Mouse (Mus musculus) kidney, adult 18-20 months (tissue): ENCODE data around the gene Mtf1.

Experiments used
- DNase-seq: peaks from one replicate; pipeline ENCODE4 v3.0.0; 2021

Gene Mtf1

DNA sequence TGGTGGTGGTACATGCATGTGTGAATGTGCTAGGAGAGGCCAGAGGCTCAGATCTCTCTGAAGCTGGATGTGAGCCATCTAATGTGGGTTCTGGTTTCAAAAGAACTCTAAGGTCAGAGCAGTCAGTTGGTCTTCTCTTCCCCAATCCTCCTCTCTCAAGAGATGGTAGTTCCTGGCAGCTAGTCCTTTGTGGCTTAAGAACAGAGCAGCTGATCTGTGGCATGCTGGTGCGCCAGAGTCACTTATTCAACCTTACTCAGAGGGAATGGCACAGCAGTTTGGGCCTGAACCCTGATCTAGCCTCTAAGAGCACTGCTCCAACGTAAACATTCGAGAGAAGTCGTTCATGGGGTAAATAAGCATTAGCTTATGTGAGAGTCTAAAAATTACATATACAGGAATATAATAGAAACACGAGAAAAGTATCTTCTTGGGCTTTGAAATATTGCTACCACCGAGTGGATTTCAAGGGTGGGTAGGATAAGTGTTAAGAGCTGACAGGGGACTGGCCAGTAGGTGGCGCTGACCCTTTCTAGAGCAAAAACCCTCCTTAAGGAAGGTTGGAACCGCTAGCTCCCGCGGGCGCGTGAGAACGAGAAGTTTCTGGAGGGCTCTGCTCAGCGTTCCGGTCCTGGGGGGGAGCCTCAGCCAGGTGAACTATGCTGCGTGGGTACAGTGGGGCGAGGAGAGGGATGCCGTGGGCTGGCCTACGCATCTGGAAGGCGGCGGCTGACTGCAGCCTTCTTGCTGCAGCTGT is at the start of gene Mtf1:
Gene Mtf1 (plus strand): TSS at position 553 of the 757 bp plus-strand sequence.
- DNase-seq = peak; percentile 89

DNA sequence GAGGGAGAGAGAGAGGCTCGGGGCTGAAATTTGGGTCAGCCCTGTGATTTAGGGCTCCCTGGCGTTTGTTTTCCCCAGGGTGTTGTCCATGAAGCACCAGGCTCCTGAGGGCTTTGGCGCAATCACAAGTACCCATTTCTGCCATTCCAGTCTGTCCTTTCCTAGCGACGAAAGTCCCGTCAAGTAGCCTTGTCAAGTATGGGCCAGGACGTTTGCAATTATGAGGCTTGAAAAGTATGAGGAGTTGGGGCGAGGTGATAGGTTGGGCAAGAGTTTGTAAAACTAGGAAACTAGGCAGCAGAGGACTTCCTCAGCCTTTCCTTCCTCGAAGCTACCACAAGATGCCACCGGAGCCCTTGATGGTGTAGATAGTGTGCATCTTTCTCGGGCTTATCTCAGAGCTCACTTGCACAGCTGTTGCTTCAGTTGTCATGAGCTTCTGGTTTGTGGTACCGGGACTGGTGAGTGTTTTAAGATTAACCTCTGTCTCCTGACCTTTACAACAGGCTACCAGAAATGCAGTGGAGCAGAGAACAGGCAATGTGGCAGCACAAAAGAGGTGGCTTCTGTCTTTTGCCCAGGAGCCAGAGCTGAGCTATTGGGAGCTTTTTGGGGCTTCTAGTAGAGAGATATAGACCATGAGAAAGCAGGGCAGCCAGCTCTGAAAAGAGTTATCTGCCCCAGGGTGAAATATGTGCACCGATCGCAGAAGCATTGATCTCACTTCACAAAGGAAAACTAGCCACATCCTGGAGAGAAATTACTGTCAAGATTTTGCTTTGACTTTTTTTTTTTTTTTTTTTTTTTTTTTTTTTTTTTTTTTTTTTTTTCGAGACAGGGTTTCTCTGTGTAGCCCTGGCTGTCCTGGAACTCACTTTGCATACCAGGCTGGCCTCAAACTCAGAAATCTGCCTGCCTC is 49.4 kb upstream of the Mtf1 start:
- DNase-seq = peak; percentile 55

- DNase-seq = no peak
Measured at GRCm38 (mm10) chr4:124755526-124755925, 46.4 kb upstream of the Mtf1 start.

DNA sequence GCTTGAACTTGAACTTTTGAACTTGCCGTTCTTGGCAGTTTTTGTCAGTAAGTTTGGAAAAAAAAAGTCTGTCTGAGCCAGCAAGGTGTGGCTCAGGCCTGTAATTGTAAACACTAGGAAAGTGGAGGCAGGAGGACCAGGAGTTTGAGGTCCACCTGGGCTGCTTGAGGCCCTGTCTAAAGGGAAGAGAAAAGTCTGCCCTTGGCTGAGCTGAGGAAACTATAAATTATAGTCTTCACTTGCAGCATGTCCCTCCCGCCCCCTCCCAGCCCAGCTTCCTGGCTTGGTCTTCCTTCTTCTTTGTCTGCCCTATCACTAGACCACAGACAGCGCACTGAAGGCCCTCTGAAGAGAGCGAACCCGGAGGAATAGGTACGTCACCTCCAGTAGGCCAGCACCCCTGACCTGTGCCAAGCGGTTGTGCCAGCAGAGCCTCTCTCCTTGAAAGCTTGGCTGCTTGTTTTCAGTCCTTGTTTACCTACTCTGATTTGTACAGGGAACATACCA is 42.5 kb upstream of the Mtf1 start:
- DNase-seq = peak; percentile 36

DNA sequence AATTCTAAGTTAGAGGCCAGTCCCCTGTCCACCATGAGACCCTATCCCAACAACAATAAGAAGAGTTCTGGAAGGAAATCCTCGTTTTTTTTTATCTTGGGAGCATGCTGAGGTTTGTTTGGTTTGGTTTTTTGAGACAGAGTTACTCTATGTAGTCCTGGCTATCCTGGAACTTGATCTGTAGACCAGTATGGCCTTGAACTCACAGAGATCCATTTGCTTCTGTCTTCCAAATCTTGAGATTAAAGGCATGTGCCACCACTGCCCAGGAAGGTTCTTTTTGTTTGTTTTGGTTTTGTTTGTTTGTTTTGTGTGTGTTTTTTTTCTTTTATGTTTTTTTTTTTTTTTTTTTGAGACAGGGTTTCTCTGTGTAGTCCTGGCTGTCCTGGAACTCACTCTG is 40.7 kb upstream of the Mtf1 start:
- no peak for DNase-seq

DNA sequence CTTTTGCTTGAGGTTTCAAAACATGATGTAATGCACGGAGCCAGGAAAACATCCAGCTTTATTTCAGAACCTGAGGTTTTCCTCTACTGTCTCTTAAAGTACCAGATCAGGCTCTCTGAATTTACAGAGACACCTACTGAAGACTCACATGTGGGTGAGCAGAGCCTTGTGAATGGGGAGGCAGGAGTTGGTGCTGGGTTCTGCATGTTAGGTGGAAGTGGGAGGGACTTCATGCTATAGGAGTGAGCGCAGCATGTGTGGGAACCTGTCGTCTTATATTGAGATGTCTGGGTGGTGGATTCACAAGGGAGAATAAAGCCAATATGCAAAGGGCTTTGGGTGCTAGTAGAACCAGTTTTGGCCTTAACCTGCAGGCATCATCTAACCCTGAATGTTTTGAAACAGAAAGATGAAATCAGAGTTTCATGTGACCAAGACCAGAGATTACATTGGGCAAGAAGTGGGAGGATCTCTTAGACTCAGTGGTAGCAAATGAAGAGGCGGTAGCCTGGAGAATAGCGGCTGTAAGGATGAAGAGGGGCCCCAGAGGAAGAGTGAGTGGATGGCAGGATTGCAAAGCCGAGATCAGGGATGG is 38.9 kb upstream of the Mtf1 start:
- DNase-seq = no peak

DNA sequence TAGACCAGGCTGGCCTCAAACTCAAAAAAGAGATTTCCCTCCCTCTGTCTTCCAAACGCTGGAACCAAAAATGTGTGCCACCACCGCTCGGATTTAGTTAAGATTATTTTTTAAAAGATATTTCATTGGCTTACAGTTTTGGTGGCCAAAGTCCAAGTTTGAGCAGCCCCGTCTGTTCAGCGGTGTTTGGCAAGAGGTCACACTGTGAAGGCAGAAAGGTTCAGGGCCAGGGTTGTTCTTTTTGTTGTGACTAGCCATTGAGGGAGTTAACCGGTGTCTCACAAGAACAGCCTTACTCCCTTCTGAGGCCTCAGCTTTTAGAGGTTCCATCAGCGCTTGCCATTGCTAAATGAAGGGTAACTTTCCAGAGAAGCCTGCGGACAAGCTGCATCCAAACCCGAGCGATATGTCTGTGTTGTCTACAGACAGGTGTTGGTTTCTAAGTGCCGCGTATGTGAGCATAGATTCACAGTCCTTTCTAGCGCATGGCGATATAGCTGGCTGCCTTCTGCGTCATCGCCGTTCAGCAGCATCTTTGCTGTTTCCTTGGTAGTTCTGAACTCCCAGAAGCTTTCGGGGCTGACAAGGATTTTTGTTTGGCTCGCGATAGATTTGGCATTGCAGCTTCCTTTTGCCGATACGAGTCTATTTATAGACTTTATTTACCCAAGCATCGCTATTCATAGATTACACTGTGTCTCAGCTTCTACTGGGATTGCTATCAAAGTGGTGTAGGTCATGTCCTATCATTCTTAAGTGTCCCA is 35.9 kb upstream of the Mtf1 start:
- DNase-seq = no peak

GRCm38 (mm10) chr4:124766566-124766940 is 35.4 kb upstream of the Mtf1 start:
- DNase-seq = no peak

DNA sequence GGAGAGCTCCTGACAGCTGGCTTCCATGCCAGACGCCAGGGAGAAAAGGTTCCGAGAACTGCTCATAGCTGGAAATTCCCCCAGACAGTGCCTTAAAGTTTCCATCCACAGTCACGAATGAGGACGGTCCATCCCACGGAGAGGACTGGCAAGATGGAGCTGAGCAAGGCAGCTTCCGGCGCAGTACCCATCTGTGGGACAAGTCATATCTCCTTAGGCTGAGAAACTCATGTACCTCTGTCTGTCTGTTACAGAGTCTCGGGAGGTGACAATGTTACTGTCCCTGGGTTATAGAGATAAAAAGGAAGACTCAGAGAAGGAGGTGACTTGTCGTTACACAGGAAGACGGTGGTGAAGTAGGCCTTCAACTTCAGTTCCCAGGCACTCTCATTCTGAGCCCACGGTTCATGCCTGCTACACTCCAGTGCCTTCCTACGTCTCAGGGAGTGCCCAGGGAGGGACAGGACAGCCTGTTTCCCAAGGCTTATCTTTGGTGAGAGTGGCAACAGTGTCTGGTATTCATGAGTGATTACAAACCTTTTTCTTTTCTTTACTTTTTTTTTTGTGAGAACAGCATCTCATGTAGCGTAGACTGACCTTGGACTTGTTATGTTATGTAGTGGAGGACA is 32.8 kb upstream of the Mtf1 start:
- no peak for DNase-seq

DNA sequence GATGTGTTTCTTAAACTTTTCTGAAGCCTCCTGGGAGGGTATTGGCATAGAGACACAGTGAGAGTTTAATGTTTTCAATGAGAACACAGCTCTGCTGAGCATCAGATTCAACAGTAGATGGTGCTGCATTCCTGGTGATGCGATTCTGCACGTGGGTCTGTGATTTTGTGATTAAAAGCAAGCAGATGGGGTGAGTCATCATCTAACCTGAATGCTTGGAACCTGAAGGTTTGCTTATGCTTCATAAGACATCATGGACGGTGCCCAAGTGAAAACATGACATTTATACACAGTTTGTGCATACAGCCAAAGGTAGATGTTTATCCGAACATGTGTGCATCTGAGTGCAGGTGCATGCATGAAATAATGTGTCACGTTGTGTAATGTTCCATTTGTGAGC is 31.3 kb upstream of the Mtf1 start:
- no peak for DNase-seq

DNA sequence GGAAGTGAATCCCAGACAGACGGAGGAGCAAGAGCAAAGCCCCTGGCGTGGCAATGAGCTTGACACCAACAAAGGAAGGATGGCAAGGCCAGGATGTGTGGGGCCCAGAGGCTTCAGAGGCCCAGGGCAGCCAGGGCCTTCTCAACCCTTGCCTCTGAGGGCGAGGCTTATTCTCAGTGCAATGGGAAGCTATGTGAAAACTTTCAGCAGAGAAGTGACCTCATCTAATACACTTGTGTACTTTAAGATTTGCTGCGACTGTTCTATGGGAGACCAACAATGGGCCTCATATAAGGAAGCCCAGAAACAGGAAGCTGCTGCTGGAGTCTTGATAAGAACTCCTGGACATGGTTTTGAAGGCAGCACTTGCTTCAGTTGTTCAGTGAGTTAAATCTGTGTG is 29.8 kb upstream of the Mtf1 start:
- DNase-seq = no peak

GRCm38 (mm10) chr4:124773449-124773848 is 28.5 kb upstream of the Mtf1 start:
- no peak for DNase-seq

DNA sequence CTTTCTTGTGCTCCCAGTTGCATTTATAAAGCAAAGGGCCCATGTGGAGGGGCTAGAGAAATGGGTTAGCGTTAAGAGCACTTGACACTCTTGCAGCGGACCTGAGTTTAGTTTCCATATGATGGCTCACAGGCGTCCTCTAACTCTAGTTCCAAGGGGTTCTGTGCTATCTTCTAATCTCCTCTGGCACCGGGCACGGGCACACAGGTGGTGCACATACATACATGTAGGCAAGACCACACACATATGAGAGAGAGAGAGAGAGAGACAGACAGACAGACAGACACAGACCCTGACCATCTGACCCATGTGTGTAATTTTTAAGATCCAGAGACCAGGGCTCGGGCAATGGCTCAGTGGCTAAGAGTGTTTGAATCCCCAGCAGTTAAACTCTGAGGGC is 27.9 kb upstream of the Mtf1 start:
- DNase-seq = no peak

DNA sequence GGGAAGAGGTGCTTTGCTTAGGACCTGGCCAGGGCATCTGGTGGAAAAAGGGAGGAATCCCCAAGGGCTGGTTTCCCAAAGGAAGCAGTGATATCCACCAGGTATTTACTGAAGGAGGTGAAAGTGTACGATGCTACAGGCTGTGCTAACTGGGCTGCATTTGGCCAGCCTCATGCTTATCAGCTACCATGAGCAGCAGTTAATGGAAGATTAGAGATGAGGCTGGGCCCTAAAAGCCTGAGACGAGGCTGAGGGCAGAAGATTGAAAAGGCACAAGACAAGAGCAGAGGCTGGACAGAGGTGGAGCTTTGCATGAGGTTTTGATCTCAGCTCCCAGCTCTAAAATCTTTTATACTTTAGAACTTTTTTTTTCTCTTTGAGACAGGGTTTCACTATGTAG is 27.5 kb upstream of the Mtf1 start:
- no peak for DNase-seq

- no peak for DNase-seq
Measured at GRCm38 (mm10) chr4:124781361-124781760, 20.5 kb upstream of the Mtf1 start.

DNA sequence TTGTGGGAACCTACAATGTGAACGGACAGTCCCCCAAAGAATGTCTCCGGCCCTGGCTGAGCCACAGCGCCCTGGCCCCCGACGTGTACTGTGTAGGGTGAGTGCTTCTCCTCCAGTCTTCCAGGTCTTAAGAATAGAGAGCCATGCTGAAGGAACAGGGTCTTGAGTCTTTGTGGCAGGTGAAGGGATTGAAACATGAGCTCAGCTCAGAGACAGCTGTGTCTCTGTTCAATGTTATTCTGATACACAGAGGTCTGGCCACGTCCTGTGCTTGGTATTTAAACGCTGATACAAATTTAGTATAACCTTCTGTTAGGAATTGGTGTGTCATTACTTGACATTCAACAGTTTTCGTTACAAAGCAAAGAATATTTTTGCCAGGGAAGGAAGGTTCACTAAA is 19.5 kb upstream of the Mtf1 start:
- DNase-seq = no peak

- no peak for DNase-seq
Measured at GRCm38 (mm10) chr4:124783937-124784336, 18.0 kb upstream of the Mtf1 start.

DNA sequence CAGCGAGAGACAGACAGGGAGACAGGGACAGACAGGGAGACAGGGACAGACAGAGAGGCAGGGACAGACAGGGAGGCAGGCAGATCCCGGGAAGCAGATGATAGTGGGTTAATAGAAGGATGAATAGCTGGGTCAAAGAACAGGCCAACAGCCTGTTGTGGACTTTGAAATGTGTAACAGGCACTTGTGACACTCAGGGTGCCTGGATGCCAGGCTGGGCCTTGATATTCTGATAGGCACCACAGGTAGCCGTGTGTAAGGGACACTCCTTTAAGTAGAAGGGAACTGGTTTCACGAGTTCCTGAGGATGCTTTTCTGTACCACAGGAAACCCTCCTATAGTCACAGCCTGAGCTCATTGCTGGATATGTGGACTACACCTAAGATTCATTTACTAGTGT is 11.9 kb upstream of the Mtf1 start:
- no peak for DNase-seq

DNA sequence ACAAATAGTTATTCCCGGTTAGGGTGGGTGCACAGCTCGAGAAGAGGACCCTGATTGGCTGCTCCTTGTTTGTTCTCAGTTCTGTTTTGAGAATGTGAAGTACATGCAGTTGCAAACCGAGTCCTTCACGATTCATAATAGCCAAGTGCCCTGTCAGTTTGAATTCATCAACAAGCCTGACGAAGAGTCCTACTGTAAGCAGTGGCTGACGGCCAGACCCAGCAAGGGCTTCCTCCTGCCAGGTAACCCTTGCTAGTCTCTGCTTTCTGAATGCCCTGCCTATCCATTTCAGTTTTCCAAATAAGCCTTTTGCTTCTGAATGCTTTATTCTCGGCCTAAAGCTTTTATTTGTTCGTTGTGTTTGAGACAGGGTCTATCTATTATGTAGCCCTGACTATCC is 9.8 kb upstream of the Mtf1 start:
- DNase-seq = no peak

- no peak for DNase-seq
Measured at GRCm38 (mm10) chr4:124796141-124796540, 5.8 kb upstream of the Mtf1 start.

DNA sequence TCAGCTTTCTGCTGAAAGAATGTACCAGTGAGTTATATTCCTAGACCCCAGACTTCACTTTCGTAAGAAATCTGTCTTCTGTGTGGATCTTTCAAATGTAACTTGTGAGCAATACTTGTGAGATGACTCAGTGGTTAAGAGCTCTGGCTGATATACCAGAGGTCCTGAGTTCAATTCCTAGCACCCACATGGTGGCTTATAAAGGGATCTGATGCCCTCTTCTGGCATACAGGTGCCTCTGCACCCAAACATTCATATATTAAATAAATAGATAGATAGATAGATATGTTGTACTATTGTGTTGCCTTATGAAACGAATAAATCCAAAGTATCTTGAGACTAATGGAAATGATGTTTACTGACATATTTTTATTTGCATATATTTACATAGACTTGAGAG is 5.0 kb upstream of the Mtf1 start:
- DNase-seq = no peak
